Mouse (Mus musculus) liver, embryonic 15.5 days (tissue): ENCODE measurements around the gene Emc3. TPM values are rescaled to one million over a fixed set of nuclear protein-coding genes. Genes with fewer than 3 reads are reported as not detected.

Experiments used
- ATAC-seq: fragments of 200-750 bp; cut with Nextera tagmentation; 2 replicates; pipeline ENCODE4 v1.8.0; 2017; ENCODE audit warnings: moderate number of reproducible peaks, mild to moderate bottlenecking, moderate library complexity; ENCODE audit not compliant: insufficient read depth
- H3K27ac ChIP-seq: fragments of 300-500 bp; sonication (generic); replicated peaks from 2 replicates; pipeline ENCODE4 v1.5.1; 2015; ENCODE audit warnings: mild to moderate bottlenecking, inconsistent platforms
- H3K27me3 ChIP-seq: fragments of 300-500 bp; sonication (generic); 2 replicates; pipeline ENCODE4 v1.6.1; 2015; ENCODE audit warnings: mild to moderate bottlenecking, inconsistent platforms
- H3K36me3 ChIP-seq: fragments of 300-500 bp; sonication (generic); replicated peaks from 2 replicates; pipeline ENCODE4 v1.6.1; 2015; ENCODE audit warnings: moderate library complexity, mild to moderate bottlenecking, inconsistent platforms
- H3K4me1 ChIP-seq: fragments of 300-500 bp; sonication (generic); replicated peaks from 2 replicates; pipeline ENCODE4 v1.6.1; 2015; ENCODE audit warnings: inconsistent platforms
- H3K4me2 ChIP-seq: fragments of 300-500 bp; sonication (generic); 2 replicates; pipeline ENCODE4 v1.6.1; 2015; ENCODE audit warnings: moderate library complexity, mild to moderate bottlenecking, inconsistent platforms
- H3K4me3 ChIP-seq: fragments of 300-500 bp; sonication (generic); replicated peaks from 2 replicates; pipeline ENCODE4 v1.5.1; 2015; ENCODE audit warnings: mild to moderate bottlenecking, inconsistent platforms
- H3K9ac ChIP-seq: fragments of 300-500 bp; sonication (generic); 2 replicates; pipeline ENCODE4 v1.6.1; 2015; ENCODE audit warnings: moderate library complexity, mild to moderate bottlenecking, inconsistent platforms
- H3K9me3 ChIP-seq: fragments of 300-500 bp; sonication (generic); replicated peaks from 2 replicates; pipeline ENCODE4 v1.6.1; 2016; ENCODE audit warnings: inconsistent platforms
- WGBS: fragments of 180-500 bp; shearing (Covaris S2); methylation state at CpG from one replicate; pipeline ENCODE4 v1.1.7; 2015; ENCODE audit warnings: mixed read lengths; ENCODE audit not compliant: insufficient replicate concordance; 5-methylcytosine and 5-hydroxymethylcytosine counted together
- microRNA-seq: library from miRNA; unstranded; fragments of <30 nt; microRNA quantifications from one replicate; pipeline ENCODE4, GENCODE M21; 2016
- polyA plus RNA-seq: library from polyadenylated mRNA; unstranded; fragments of >200 nt; fragmentation: Nextera tagmentation; extraction: Ambion mirVana; gene quantifications from 2 replicates; pipeline ENCODE4 v1.2.1, GENCODE M21; 2015

The Emc3 gene
- polyA plus RNA-seq, 1 experiment from 2014 or later: 40.9 TPM

DNA sequence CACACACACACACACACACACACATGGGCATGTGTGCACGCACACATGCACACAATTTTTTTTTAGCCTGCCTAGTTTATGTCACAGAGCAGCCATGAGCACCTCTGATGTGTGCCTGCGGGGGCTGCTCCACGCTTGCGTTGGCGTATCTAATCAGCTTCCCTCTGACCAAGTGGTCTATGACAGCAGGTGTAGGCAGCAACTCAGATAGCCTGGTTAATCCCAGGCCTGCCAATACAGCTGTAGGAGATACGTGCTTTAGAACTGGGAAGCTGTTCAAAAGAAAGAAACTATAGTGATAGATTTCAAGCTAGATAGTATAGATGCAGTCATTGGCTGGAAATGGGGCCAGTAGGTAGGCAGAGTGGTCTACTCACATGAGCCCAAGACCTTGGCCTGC, 57.7 kb downstream of the Emc3 start:
- H3K4me3 ChIP-seq: no peak overlapping the region
- no peak overlapping the region for H3K27ac ChIP-seq
- no peaks in the 10 kb centered on the region for H3K36me3 ChIP-seq
- no peaks in the 10 kb centered on the region for H3K9me3 ChIP-seq
- H3K4me2 ChIP-seq: no peak overlapping the region
- peaks cover 48% of the 10 kb centered on the region for H3K27me3 ChIP-seq
- ATAC-seq: no peak
- peaks cover 23% of the 10 kb centered on the region for H3K4me1 ChIP-seq
- H3K9ac ChIP-seq: no peak overlapping the region
- 56% methylated on average over 6 of the region's 6 CpGs for WGBS

DNA sequence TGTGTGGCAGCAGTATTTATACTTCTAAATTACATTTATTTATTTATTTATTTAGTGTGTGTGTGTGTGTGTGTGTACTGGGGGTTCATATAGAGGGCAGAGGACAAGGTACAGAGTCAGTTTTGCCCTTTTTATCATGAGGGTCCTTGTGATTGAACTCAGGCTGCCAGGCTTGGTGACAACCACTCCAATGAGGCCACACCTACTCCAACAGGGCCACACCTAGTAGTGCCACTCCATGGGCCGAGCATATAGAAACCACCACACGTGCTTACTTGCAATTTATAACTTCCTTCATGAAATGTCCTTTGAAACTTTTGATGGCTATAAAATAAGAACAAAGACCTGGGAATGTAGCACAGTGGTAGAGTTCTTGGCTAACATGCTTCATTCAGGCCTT, 58.2 kb downstream of the Emc3 start:
- Histone ChIP-seq H3K4me1 (peaks cover 23% of the 10 kb centered on the region), H3K4me3 (no peak overlapping the region), H3K27me3 (peaks cover 48% of the 10 kb centered on the region), H3K36me3 (no peaks in the 10 kb centered on the region), H3K9ac (no peak overlapping the region), H3K9me3 (no peaks in the 10 kb centered on the region), H3K4me2 (no peak overlapping the region), H3K27ac (no peak overlapping the region)
- ATAC-seq: no peak
- 35% methylated on average over 2 of the region's 2 CpGs for WGBS

DNA sequence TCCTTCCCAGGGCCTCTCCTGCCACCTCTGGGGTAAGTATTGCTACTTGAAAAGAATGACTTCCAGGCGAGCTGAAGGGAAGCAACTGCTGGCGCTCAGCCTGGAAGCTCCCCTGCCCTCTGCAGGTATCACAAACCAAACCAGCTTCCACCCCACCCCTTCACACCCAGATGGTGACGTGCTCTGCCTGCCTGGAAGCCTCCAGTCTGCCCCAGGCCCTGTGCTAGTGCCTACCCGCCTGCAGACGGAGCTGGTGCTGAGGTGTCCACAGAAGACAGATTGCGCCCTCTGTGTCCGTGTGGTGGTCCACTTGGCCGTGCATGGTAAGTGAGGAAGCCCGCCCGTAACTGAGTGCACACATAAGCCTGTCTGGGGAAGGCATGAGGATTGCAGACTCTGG, 59.4 kb downstream of the Emc3 start:
- Histone ChIP-seq H3K27ac (no peak overlapping the region), H3K27me3 (peaks cover 44% of the 10 kb centered on the region), H3K4me1 (peaks cover 23% of the 10 kb centered on the region), H3K9ac (no peak overlapping the region), H3K9me3 (no peaks in the 10 kb centered on the region), H3K4me2 (peak overlapping the region; percentile 52; the same call in 1 of the 2 replicates), H3K36me3 (no peaks in the 10 kb centered on the region), H3K4me3 (no peak overlapping the region)
- ATAC-seq: no peak
- 56% methylated on average over 10 of the region's 10 CpGs for WGBS

DNA sequence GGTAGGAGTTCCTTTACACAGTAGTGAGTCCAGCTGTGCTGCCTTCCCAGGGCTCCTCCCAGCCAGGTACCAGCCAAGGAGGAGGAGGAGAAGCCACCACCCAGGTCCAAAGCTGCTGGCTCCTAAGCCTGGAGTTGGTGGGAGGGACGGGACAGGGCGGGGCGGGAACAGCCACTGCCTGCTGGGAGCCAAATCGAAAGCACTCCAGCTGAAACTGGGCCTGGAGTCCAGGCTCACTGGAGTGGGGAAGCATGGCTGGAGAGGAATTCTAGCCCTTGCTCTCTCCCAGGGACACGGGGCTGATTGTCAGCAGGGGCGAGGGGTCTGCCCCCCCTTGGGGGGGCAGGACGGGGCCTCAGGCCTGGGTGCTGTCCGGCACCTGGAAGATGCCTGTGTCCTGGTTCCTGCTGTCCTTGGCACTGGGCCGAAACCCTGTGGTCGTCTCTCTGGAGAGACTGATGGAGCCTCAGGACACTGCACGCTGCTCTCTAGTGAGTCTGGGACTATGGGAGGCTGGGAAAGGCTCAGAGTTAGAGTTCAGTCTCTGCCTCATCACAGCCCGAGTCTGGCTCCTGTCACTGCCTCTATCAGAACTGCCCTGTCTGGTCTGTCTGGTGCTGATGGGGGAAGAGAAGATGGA, 60.0 kb downstream of the Emc3 start, which contains the start of gene Il17rc:
Il17rc (plus strand) TSS at position 131 of the 640 bp plus-strand sequence.
- H3K27me3 ChIP-seq: peaks cover 40% of the 10 kb centered on the region
- H3K4me3 ChIP-seq: peak within 1 kb of the TSS; percentile 34
- H3K36me3 ChIP-seq: no peaks in the 10 kb centered on the region
- H3K9me3 ChIP-seq: no peaks in the 10 kb centered on the region
- no peak within 1 kb of the TSS for H3K9ac ChIP-seq
- WGBS: 52% methylated on average over 12 of the region's 12 CpGs
- H3K4me1 ChIP-seq: peaks cover 23% of the 10 kb centered on the region
- H3K27ac ChIP-seq: 0 out of 2 replicates have a peak within 1 kb of the TSS, but pooled peaks have one; percentile 16
- peak within 1 kb of the TSS; percentile 52 for H3K4me2 ChIP-seq
- no peak for ATAC-seq

DNA sequence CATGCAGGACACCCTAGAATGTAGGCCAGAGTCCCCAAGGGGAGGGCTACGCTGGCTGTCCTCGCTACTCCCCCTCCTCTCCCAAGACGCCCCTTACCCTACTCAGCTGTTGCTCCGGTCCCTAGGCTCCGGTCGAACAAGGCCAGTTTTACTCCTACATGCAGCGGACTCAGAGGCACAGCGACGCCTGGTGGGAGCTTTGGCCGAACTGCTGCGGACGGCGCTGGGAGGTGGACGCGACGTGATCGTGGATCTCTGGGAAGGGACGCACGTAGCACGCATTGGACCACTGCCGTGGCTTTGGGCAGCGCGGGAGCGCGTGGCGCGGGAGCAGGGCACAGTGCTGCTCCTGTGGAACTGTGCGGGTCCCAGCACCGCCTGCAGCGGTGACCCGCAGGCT, 62.0 kb downstream of the Emc3 start:
- WGBS: 2% methylated on average over 31 of the region's 31 CpGs
- Histone ChIP-seq H3K4me3 (peak overlapping the region; percentile 45), H3K9ac (peak overlapping the region; percentile 18; the same call in 1 of the 2 replicates), H3K27ac (no peak overlapping the region), H3K27me3 (peaks cover 32% of the 10 kb centered on the region), H3K9me3 (no peaks in the 10 kb centered on the region), H3K36me3 (no peaks in the 10 kb centered on the region), H3K4me1 (peaks cover 23% of the 10 kb centered on the region), H3K4me2 (peak overlapping the region; percentile 73)
- peak; percentile 45 for ATAC-seq

DNA sequence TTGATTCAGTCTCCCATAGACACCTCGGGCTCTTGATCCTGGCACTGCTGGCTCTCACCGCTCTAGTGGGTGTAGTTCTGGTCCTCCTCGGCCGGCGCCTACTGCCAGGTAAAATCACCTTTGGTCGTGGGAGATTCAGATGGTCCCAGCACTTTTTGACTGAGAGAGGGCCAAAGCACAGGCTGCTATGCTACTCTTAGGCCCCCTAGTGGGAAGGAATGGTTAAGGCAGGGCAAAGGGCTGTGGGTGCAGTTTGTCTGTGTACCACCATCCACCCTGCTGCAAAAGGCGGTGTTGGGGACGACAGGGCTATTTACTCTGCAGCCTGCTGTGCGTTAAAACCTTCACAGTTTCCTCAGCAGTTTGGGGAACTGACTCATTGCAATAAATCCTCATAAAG, 62.4 kb downstream of the Emc3 start:
- Histone ChIP-seq H3K36me3 (no peaks in the 10 kb centered on the region), H3K27ac (no peak overlapping the region), H3K9ac (0 out of 2 replicates have a peak overlapping the region, but pooled peaks have one; percentile 18), H3K27me3 (peaks cover 31% of the 10 kb centered on the region), H3K4me2 (peak overlapping the region; percentile 73), H3K9me3 (no peaks in the 10 kb centered on the region), H3K4me1 (peaks cover 23% of the 10 kb centered on the region), H3K4me3 (peak overlapping the region; percentile 45)
- WGBS: 3% methylated on average over 9 of the region's 9 CpGs
- 0 out of 2 replicates have a peak, but pooled peaks have one; percentile 35 for ATAC-seq

DNA sequence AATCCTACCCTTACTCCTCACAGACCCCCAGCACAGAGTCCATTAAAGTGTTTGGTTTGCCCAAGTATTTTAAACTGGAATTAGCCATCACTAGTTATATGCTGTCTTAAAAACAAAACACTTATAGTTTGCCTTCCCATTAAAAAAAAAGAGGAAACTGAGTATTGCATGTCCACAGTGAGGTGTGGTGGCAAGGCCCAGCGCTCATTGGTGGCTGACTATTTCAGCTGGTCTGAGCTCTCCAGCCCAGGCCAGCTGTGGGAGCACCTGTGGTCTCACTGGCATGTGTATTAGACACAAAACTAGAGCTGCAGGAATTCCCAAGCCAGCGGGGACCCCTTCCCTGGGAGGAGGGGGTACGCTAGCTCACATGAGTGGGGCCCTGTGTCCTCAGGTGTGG, 62.9 kb downstream of the Emc3 start:
- H3K27me3 ChIP-seq: peaks cover 31% of the 10 kb centered on the region
- H3K36me3 ChIP-seq: no peaks in the 10 kb centered on the region
- no peak overlapping the region for H3K4me2 ChIP-seq
- H3K27ac ChIP-seq: no peak overlapping the region
- no peak overlapping the region for H3K4me3 ChIP-seq
- peaks cover 23% of the 10 kb centered on the region for H3K4me1 ChIP-seq
- H3K9me3 ChIP-seq: no peaks in the 10 kb centered on the region
- ATAC-seq: no peak
- WGBS: 60% methylated on average over 3 of the region's 3 CpGs
- no peak overlapping the region for H3K9ac ChIP-seq

DNA sequence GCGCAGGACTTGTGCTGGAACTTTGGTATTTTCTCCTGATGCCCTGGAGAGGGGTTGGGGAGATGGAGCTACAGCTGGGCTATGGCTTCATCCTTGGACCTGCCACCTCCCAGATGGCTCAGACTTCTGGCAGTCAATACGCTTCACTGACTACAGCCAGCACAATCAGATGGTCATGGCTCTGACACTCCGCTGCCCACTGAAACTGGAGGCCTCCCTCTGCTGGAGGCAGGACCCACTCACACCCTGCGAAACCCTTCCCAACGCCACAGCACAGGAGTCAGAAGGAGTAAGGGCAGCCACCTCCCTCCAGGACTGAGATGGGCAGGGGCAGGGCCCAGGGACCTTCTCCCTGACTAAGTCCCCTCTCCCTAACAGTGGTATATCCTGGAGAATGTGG, 65.8 kb downstream of the Emc3 start:
- 68% methylated on average over 5 of the region's 5 CpGs for WGBS
- Histone ChIP-seq H3K27ac (no peak overlapping the region), H3K9ac (no peak overlapping the region), H3K27me3 (peaks cover 16% of the 10 kb centered on the region), H3K9me3 (no peaks in the 10 kb centered on the region), H3K4me3 (no peak overlapping the region), H3K4me2 (no peak overlapping the region), H3K36me3 (no peaks in the 10 kb centered on the region), H3K4me1 (peaks cover 12% of the 10 kb centered on the region)
- no peak for ATAC-seq

Small RNA genes within 50 kb of the gene (microRNA-seq; reads per million reads assigned to microRNA genes)
- gene Gm23365: not detected

Other genes with a start within 250 kb of the Emc3 start
- not detected in 2 replicates for gene Cpne9, start 249.3 kb downstream of the Emc3 start, polyA plus RNA-seq
- 7.8 and 10.3 TPM in 2 replicates for gene Brpf1, start 224.5 kb downstream of the Emc3 start, polyA plus RNA-seq
- gene Ogg1, start 204.7 kb downstream of the Emc3 start, polyA plus RNA-seq: 5.2 and 5.4 TPM in 2 replicates
- gene Camk1, start 187.7 kb downstream of the Emc3 start, polyA plus RNA-seq: 18.2 and 21.1 TPM in 2 replicates
- 17.8 and 18.7 TPM in 2 replicates for gene Tada3, start 153.8 kb downstream of the Emc3 start, polyA plus RNA-seq
- 188 and 202 TPM in 2 replicates for gene Arpc4, start 153.5 kb downstream of the Emc3 start, polyA plus RNA-seq
- 0.98 and 1.3 TPM in 2 replicates for gene Ttll3, start 142.4 kb downstream of the Emc3 start, polyA plus RNA-seq
- gene Rpusd3, start 112.3 kb downstream of the Emc3 start, polyA plus RNA-seq: 11.8 and 16.5 TPM in 2 replicates
- not detected in 2 replicates for gene Cidec, start 95.9 kb downstream of the Emc3 start, polyA plus RNA-seq
- gene Jagn1, start 89.1 kb downstream of the Emc3 start, polyA plus RNA-seq: 31.7 and 33.1 TPM in 2 replicates
- 0.09 and 0.33 TPM in 2 replicates for gene Il17re, start 73.2 kb downstream of the Emc3 start, polyA plus RNA-seq
- 9.1 and 12.0 TPM in 2 replicates for gene Il17rc, start 60.2 kb downstream of the Emc3 start, polyA plus RNA-seq
- 7.1 and 7.6 TPM in 2 replicates for gene Creld1, start 48.4 kb downstream of the Emc3 start, polyA plus RNA-seq
- 0.03 and 0.07 TPM in 2 replicates for gene Prrt3, start 29.7 kb downstream of the Emc3 start, polyA plus RNA-seq
- gene Fancd2, start within 50 bp of the Emc3 start, polyA plus RNA-seq: 7.5 and 8.4 TPM in 2 replicates
- gene Fancd2os, start 69.1 kb upstream of the Emc3 start, polyA plus RNA-seq: not detected in 2 replicates
- gene Brk1, start 73.1 kb upstream of the Emc3 start, polyA plus RNA-seq: 79.4 and 80.7 TPM in 2 replicates
- 8.7 and 10.8 TPM in 2 replicates for gene Vhl, start 92.3 kb upstream of the Emc3 start, polyA plus RNA-seq
- gene Irak2, start 106.8 kb upstream of the Emc3 start, polyA plus RNA-seq: 11.9 and 13.5 TPM in 2 replicates
- 0.77 and 0.83 TPM in 2 replicates for gene Tatdn2, start 165.4 kb upstream of the Emc3 start, polyA plus RNA-seq
- 0.17 TPM in 1 of 2 replicates, not detected in the other for gene Ghrl, start 188.2 kb upstream of the Emc3 start, polyA plus RNA-seq
- gene Sec13, start 209.1 kb upstream of the Emc3 start, polyA plus RNA-seq: 117 TPM in 2 replicates